Mouse (Mus musculus): ENCODE measurements around the gene Lce1g. TPM values are rescaled to one million over a fixed set of nuclear protein-coding genes. Genes with fewer than 3 reads are reported as not detected.

The Lce1g gene
- polyA plus RNA-seq, 1 experiment from 2014 or later = not detected

Other genes starting within 250 kb of the Lce1g start
- not detected in 2 replicates for gene 2310046K23Rik, start 217.8 kb downstream of the Lce1g start, polyA plus RNA-seq (2016; fragmentation: Nextera tagmentation; extraction: Ambion mirVana)
- not detected in 2 replicates for gene Ivl, start 178.6 kb downstream of the Lce1g start, polyA plus RNA-seq (2016; fragmentation: Nextera tagmentation; extraction: Ambion mirVana)
- not detected in 2 replicates for gene Smcp, start 163.3 kb downstream of the Lce1g start, polyA plus RNA-seq (2016; fragmentation: Nextera tagmentation; extraction: Ambion mirVana)
- not detected in 2 replicates for gene 2210017I01Rik, start 144.8 kb downstream of the Lce1g start, polyA plus RNA-seq (2016; fragmentation: Nextera tagmentation; extraction: Ambion mirVana)
- gene Lce6a, start 130.7 kb downstream of the Lce1g start, polyA plus RNA-seq (2016; fragmentation: Nextera tagmentation; extraction: Ambion mirVana) = not detected in 2 replicates
- not detected in 2 replicates for gene Lce1a1, start 104.0 kb downstream of the Lce1g start, polyA plus RNA-seq (2016; fragmentation: Nextera tagmentation; extraction: Ambion mirVana)
- gene Lce1b, start 95.4 kb downstream of the Lce1g start, polyA plus RNA-seq (2016; fragmentation: Nextera tagmentation; extraction: Ambion mirVana) = not detected in 2 replicates
- not detected in 2 replicates for gene Lce1a2, start 82.0 kb downstream of the Lce1g start, polyA plus RNA-seq (2016; fragmentation: Nextera tagmentation; extraction: Ambion mirVana)
- not detected in 2 replicates for gene Lce1c, start 73.1 kb downstream of the Lce1g start, polyA plus RNA-seq (2016; fragmentation: Nextera tagmentation; extraction: Ambion mirVana)
- not detected in 2 replicates for gene Lce1d, start 65.1 kb downstream of the Lce1g start, polyA plus RNA-seq (2016; fragmentation: Nextera tagmentation; extraction: Ambion mirVana)
- not detected in 2 replicates for gene Lce1e, start 43.3 kb downstream of the Lce1g start, polyA plus RNA-seq (2016; fragmentation: Nextera tagmentation; extraction: Ambion mirVana)
- gene Lce1f, start 32.0 kb downstream of the Lce1g start, polyA plus RNA-seq (2016; fragmentation: Nextera tagmentation; extraction: Ambion mirVana) = not detected in 2 replicates
- not detected in 2 replicates for gene Gm38119, start 13.2 kb downstream of the Lce1g start, polyA plus RNA-seq (2016; fragmentation: Nextera tagmentation; extraction: Ambion mirVana)
- not detected in 2 replicates for gene Lce1h, start 12.7 kb upstream of the Lce1g start, polyA plus RNA-seq (2016; fragmentation: Nextera tagmentation; extraction: Ambion mirVana)
- gene Lce1i, start 26.6 kb upstream of the Lce1g start, polyA plus RNA-seq (2016; fragmentation: Nextera tagmentation; extraction: Ambion mirVana) = not detected in 2 replicates
- gene Lce1j, start 38.2 kb upstream of the Lce1g start, polyA plus RNA-seq (2016; fragmentation: Nextera tagmentation; extraction: Ambion mirVana) = not detected in 2 replicates
- gene Lce1k, start 55.6 kb upstream of the Lce1g start, polyA plus RNA-seq (2016; fragmentation: Nextera tagmentation; extraction: Ambion mirVana) = not detected in 2 replicates
- gene Kprp, start 74.9 kb upstream of the Lce1g start, polyA plus RNA-seq (2016; fragmentation: Nextera tagmentation; extraction: Ambion mirVana) = not detected in 2 replicates
- gene Lce1l, start 98.9 kb upstream of the Lce1g start, polyA plus RNA-seq (2016; fragmentation: Nextera tagmentation; extraction: Ambion mirVana) = not detected in 2 replicates
- gene 2310050C09Rik, start 117.9 kb upstream of the Lce1g start, polyA plus RNA-seq (2016; fragmentation: Nextera tagmentation; extraction: Ambion mirVana) = not detected in 2 replicates
- gene Lce3a, start 173.9 kb upstream of the Lce1g start, polyA plus RNA-seq (2016; fragmentation: Nextera tagmentation; extraction: Ambion mirVana) = not detected in 2 replicates
- gene Lce3b, start 180.6 kb upstream of the Lce1g start, polyA plus RNA-seq (2016; fragmentation: Nextera tagmentation; extraction: Ambion mirVana) = not detected in 2 replicates
- not detected in 2 replicates for gene Lce3c, start 192.1 kb upstream of the Lce1g start, polyA plus RNA-seq (2016; fragmentation: Nextera tagmentation; extraction: Ambion mirVana)
- not detected in 2 replicates for gene Lce3d, start 205.1 kb upstream of the Lce1g start, polyA plus RNA-seq (2016; fragmentation: Nextera tagmentation; extraction: Ambion mirVana)
- gene Lce3e, start 214.7 kb upstream of the Lce1g start, polyA plus RNA-seq (2016; fragmentation: Nextera tagmentation; extraction: Ambion mirVana) = not detected in 2 replicates
- not detected in 2 replicates for gene Lce3f, start 239.9 kb upstream of the Lce1g start, polyA plus RNA-seq (2016; fragmentation: Nextera tagmentation; extraction: Ambion mirVana)

All from embryonic facial prominence, embryonic 10.5 days (tissue).